Mouse (Mus musculus): ENCODE results near the gene Nup155. TPM values are rescaled to one million over a fixed set of nuclear protein-coding genes. Genes with fewer than 3 reads are reported as not detected.

Nup155 gene
- total RNA-seq, 2 experiments from 2014 or later: 9.1 to 9.6 TPM

- no peak for DNase-seq
Observed at GRCm38 (mm10) chr15:8190435-8190834, 81.4 kb downstream of the Nup155 start.

DNA sequence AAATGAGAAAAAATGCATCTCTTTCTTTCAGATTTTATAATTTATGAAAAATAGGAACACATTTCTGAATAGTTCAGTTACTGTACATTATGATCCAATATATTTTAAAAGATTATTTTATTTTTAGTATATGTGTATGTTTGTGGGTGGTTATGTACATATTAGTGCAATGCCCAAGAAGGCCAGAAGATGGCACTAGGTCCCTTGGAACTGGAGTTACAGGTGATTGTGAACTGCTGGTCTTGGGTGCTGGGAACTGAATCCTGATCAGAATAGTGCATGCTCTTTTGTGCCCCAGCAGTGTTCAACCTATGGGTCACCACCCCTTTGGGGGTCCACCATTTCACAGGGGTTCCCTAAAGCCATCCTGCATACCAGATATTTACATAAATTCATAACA lies 91.2 kb downstream of the Nup155 start:
- DNase-seq: no peak

DNA sequence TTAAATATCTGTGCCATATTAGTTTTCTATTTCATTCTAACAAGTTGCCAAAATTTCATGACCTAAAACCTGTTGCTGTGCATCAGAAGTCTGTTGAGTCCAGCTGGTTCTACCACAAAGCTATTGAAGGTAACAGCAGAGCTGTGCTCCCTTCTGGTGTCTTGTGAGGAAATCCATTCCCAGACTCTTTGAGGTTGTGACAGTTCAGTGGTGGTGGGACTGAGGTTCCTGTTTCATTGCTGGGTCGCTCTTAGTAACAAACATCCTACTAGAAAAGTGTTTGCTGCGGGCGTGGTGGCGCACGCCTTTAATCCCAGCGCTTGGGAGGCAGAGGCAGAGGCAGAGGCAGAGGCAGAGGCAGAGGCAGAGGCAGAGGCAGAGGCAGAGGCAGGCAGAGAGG lies 99.3 kb downstream of the Nup155 start:
- no peak for DNase-seq

Other genes starting within 250 kb of the Nup155 start
- gene Wdr70, start 10.1 kb upstream of the Nup155 start, total RNA-seq (2021): 10 to 100 TPM; 20.5 to 21.6 TPM
- gene Cplane1, start 59.8 kb downstream of the Nup155 start, total RNA-seq (2021): 1 to 10 TPM; 3.5 to 4.7 TPM